ENCODE assay signal across 22 mouse cellular contexts in the genomic region with DNA sequence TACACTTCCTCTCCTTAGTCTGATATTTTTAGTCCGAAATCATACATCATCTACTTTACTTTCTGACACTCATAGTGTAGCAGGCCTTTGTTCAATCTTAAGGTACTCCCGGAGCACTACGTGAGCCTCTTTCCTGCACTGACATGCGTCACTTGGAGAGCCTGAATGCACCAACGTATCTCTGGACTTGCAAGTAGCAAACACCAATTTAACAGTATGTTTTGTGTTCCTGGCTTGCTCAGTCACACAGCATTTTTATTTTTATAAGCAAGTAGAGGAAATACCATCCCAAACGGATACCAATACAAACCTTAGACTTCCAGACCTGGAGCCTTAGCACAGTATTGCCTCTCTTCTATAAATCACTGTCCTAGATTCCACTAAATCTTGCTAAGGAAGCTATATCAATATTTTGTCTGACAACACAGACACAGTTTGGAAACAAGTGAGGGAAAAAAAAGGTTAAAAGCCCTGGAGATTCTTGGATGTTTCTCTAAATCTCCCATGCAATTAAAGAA.
DNase-seq lines count a peak whose midpoint lies in the region; ATAC-seq and TF ChIP-seq lines count a peak whose summit lies in the region.
"Had no signal": no experiment of that assay in that cellular context is flagged by ENCODE, and none has a peak within 500 bp of the region (broad histone marks: within the 10 kb centered on the region; RNA-seq: fewer than 3 reads in every experiment).

No protein-coding gene starts in this region.

- peaks cover 9% of the 10 kb centered on the region; the same call in 1 of the 2 replicates for H3K4me1 ChIP-seq in heart, embryonic 12.5 days (replicated peaks)
- H3K4me1 ChIP-seq in kidney, adult 2 months (ENCODE audit: control insufficient read depth, insufficient read depth, low read length): no peaks in the 10 kb centered on the region
- H3K4me1 ChIP-seq in midbrain, embryonic 11.5 days (ENCODE audit: control insufficient read depth, insufficient read depth, low read length): no peaks in the 10 kb centered on the region
- no peaks in the 10 kb centered on the region for H3K4me1 ChIP-seq in midbrain, postnatal 0 days (ENCODE audit: insufficient read depth, low read length)
- H3K4me1 ChIP-seq: embryonic facial prominence, embryonic 12.5 days; forebrain, embryonic 12.5 days; limb, embryonic 10.5 days had no signal

- DNase-seq in heart, adult 11 months: no peak
- peak; percentile 46 for DNase-seq in kidney, adult 2 months
- no peak for DNase-seq in kidney, adult 18-20 months
- peak; percentile 41 for DNase-seq in midbrain, embryonic 11.5 days (ENCODE audit: low spot score, missing footprints)
- no peak for DNase-seq in midbrain, postnatal 0 days (ENCODE audit: low spot score)
- no peak for DNase-seq in thymus, postnatal 14 days
- no peak for DNase-seq in adrenal gland, postnatal 4 days (ENCODE audit: low spot score in 2 of 2)
- DNase-seq: cerebellum, adult 2 months; cerebellum, postnatal 25 days; right cerebral cortex, adult 18-20 months; right cerebral cortex, postnatal 4 days; thymus, adult 2 months had no signal

- H3K36me3 ChIP-seq in heart, embryonic 12.5 days: no peaks in the 10 kb centered on the region
- H3K36me3 ChIP-seq in kidney, adult 2 months (ENCODE audit: control insufficient read depth, insufficient read depth, low read length): no peaks in the 10 kb centered on the region
- H3K36me3 ChIP-seq in midbrain, embryonic 11.5 days (ENCODE audit: control insufficient read depth, insufficient read depth, low read length): no peaks in the 10 kb centered on the region
- H3K36me3 ChIP-seq in midbrain, postnatal 0 days (ENCODE audit: insufficient read depth, low read length): no peaks in the 10 kb centered on the region
- H3K36me3 ChIP-seq: embryonic facial prominence, embryonic 12.5 days; forebrain, embryonic 12.5 days; limb, embryonic 10.5 days had no signal

- H3K4me2 ChIP-seq in heart, embryonic 12.5 days: no peak overlapping the region
- no peak overlapping the region for H3K4me2 ChIP-seq in midbrain, embryonic 11.5 days
- no peak overlapping the region for H3K4me2 ChIP-seq in midbrain, postnatal 0 days (ENCODE audit: low read depth, low read length, poor library complexity, severe bottlenecking)
- H3K4me2 ChIP-seq: embryonic facial prominence, embryonic 12.5 days; forebrain, embryonic 12.5 days had no signal

- no peak overlapping the region for H3K9ac ChIP-seq in heart, embryonic 12.5 days
- no peak overlapping the region for H3K9ac ChIP-seq in midbrain, embryonic 11.5 days (ENCODE audit: low read length)
- H3K9ac ChIP-seq in midbrain, postnatal 0 days (replicated peaks; ENCODE audit: low read length, poor library complexity, severe bottlenecking): no peak overlapping the region
- H3K9ac ChIP-seq: embryonic facial prominence, embryonic 12.5 days; forebrain, embryonic 12.5 days had no signal

- peak overlapping the region; percentile 33; the same call in 1 of the 2 replicates for H3K27ac ChIP-seq in heart, embryonic 12.5 days (ENCODE audit: poor library complexity, severe bottlenecking)
- peak overlapping the region; percentile 75 for H3K27ac ChIP-seq in kidney, adult 2 months (ENCODE audit: insufficient read depth, low read depth, low read length)
- no peak overlapping the region for H3K27ac ChIP-seq in midbrain, embryonic 11.5 days (ENCODE audit: low read depth, low read length)
- H3K27ac ChIP-seq in midbrain, postnatal 0 days (ENCODE audit: low read depth, low read length): no peak overlapping the region
- H3K27ac ChIP-seq: embryonic facial prominence, embryonic 12.5 days; forebrain, embryonic 12.5 days; hindbrain, postnatal 0 days; layer of hippocampus, adult 2 months; limb, embryonic 10.5 days; macrophage had no signal

- H3K27me3 ChIP-seq in heart, embryonic 12.5 days (replicated peaks): no peaks in the 10 kb centered on the region
- no peaks in the 10 kb centered on the region for H3K27me3 ChIP-seq in kidney, adult 2 months (replicated peaks; ENCODE audit: control insufficient read depth, insufficient read depth, low read length)
- no peaks in the 10 kb centered on the region for H3K27me3 ChIP-seq in midbrain, embryonic 11.5 days (ENCODE audit: control insufficient read depth, insufficient read depth, low read length)
- H3K27me3 ChIP-seq in midbrain, postnatal 0 days (ENCODE audit: insufficient read depth, low read length): no peaks in the 10 kb centered on the region
- H3K27me3 ChIP-seq: embryonic facial prominence, embryonic 12.5 days; forebrain, embryonic 12.5 days had no signal

- TF ChIP-seq POLR2A in kidney, adult 2 months (IDR thresholded peaks at IDR 0.05; ENCODE audit: low read depth, low read length): no peak

- ATAC-seq in heart, embryonic 12.5 days (ENCODE audit: insufficient number of reproducible peaks, low FRiP score): no peak
- no peak for ATAC-seq in midbrain, embryonic 11.5 days (ENCODE audit: low FRiP score)
- no peak for ATAC-seq in midbrain, postnatal 0 days (ENCODE audit: low FRiP score)
- ATAC-seq: activated CD4-positive, CD25-positive, alpha-beta regulatory T cell, adult 4 months; hindbrain, postnatal 0 days; midbrain, embryonic 16.5 days had no signal

- no peak for TF ChIP-seq CTCF in kidney, adult 2 months (conservative IDR thresholded peaks at IDR 0.05; ENCODE audit: insufficient read depth, insufficient read length, low read depth, low read length)
- TF ChIP-seq CTCF in midbrain, postnatal 0 days (IDR thresholded peaks at IDR 0.05): no peak

- 58% methylated on average over 6 of the region's 6 CpGs for WGBS in heart, embryonic 12.5 days
- WGBS in kidney, adult 2 months: 49% methylated on average over 6 of the region's 6 CpGs
- WGBS in midbrain, embryonic 11.5 days: 86% methylated on average over 6 of the region's 6 CpGs
- 78% methylated on average over 6 of the region's 6 CpGs for WGBS in midbrain, postnatal 0 days

- no peak overlapping the region for H3K4me3 ChIP-seq in heart, embryonic 12.5 days
- no peak overlapping the region for H3K4me3 ChIP-seq in kidney, adult 2 months (ENCODE audit: insufficient read depth, low read depth, low read length)
- no peak overlapping the region for H3K4me3 ChIP-seq in midbrain, embryonic 11.5 days (ENCODE audit: low read depth, low read length)
- H3K4me3 ChIP-seq in midbrain, postnatal 0 days (ENCODE audit: low read depth, low read length): no peak overlapping the region
- H3K4me3 ChIP-seq: embryonic facial prominence, embryonic 12.5 days; erythroblast, embryonic 14.5 days; forebrain, embryonic 12.5 days; layer of hippocampus, adult 2 months; limb, embryonic 10.5 days had no signal

- no peaks in the 10 kb centered on the region for H3K9me3 ChIP-seq in heart, embryonic 12.5 days (replicated peaks)
- H3K9me3 ChIP-seq in midbrain, embryonic 11.5 days (ENCODE audit: control insufficient read depth, low read length): no peaks in the 10 kb centered on the region
- H3K9me3 ChIP-seq in midbrain, postnatal 0 days (ENCODE audit: low read length): no peaks in the 10 kb centered on the region
- H3K9me3 ChIP-seq: embryonic facial prominence, embryonic 12.5 days; forebrain, embryonic 12.5 days; limb, embryonic 10.5 days had no signal

Comparison
In these comparisons a context has a peak if more than half of its experiments do, and no peak if none do; other contexts are left out.
1. DNase-seq: peak in kidney, adult 2 months (single experiment) and midbrain, embryonic 11.5 days (single experiment); none in heart, adult 11 months (single experiment), kidney, adult 18-20 months (single experiment), midbrain, postnatal 0 days (single experiment), thymus, postnatal 14 days (single experiment) and adrenal gland, postnatal 4 days (0 of 2).
2. H3K27ac ChIP-seq: peak in heart, embryonic 12.5 days (single experiment) and kidney, adult 2 months (single experiment); none in midbrain, embryonic 11.5 days (single experiment) and midbrain, postnatal 0 days (single experiment).